Mouse (Mus musculus): ENCODE results near the gene Cd68. TPM values are rescaled to one million over a fixed set of nuclear protein-coding genes. Genes with fewer than 3 reads are reported as not detected.

The Cd68 gene
- 10 to 100 TPM; 11.8 to 14.1 TPM for total RNA-seq (2021)
- long read RNA-seq, experiment 1, transcript Cd68-201 (6 exons, 1,230 nt), result major isoform, 5 of 8 reads
- long read RNA-seq, experiment 1, partial matches to known transcripts, result 0 of 8 reads
- long read RNA-seq, experiment 1, other reads (novel, unspliced or antisense), result 0 of 8 reads
- long read RNA-seq, experiment 2, partial matches to known transcripts, result 1 of 3 reads
- long read RNA-seq, experiment 2, other reads (novel, unspliced or antisense), result 0 of 3 reads

- Histone ChIP-seq H3K4me3 (no peak within 1 kb of the TSS), H3K27ac (peak within 1 kb of the TSS; percentile 55)
- no peak for TF ChIP-seq CTCF (IDR thresholded peaks at IDR 0.05)
- DNase-seq (ENCODE audit: extremely low spot score in 1 of 2, low spot score in 2 of 2), result peak; percentile 69 to 73
- intact Hi-C loops (cut with DNase I), result loop anchor here (10.0 kb wide), 1 partner anchor 251 kb away; the partner anchor contains the start of gene Kdm6b
These were observed at the start of gene Cd68 for GRCm38 (mm10) chr11:69665961-69666664. Gene Cd68, minus strand, starts transcription at chr11:69666153.

- peak in 1 of 2 experiments; percentile 25 for DNase-seq (ENCODE audit: extremely low spot score in 1 of 2, low spot score in 2 of 2)
- H3K4me3 ChIP-seq, result no peak overlapping the region
- TF ChIP-seq CTCF (IDR thresholded peaks at IDR 0.05), result peak; percentile 57
- intact Hi-C loops (cut with DNase I), result loop anchor here (2.0 kb wide), 1 partner anchor 33 kb away; the partner anchor contains the start of gene Senp3
- H3K27ac ChIP-seq, result no peak overlapping the region
These were observed 49.5 kb upstream of the Cd68 start for GRCm38 (mm10) chr11:69715482-69715881.

GRCm38 (mm10) chr11:69714636-69715329 is 48.8 kb upstream of the Cd68 start:
- Histone ChIP-seq H3K27ac (no peak overlapping the region), H3K4me3 (no peak overlapping the region)
- no peak for DNase-seq (ENCODE audit: extremely low spot score in 1 of 2, low spot score in 2 of 2)
- TF ChIP-seq CTCF (IDR thresholded peaks at IDR 0.05), result no peak
- intact Hi-C loops (cut with DNase I), result loop anchor here (2.0 kb wide), 1 partner anchor 32 kb away; the partner anchor contains the start of gene Senp3

- DNase-seq (ENCODE audit: extremely low spot score in 1 of 2, low spot score in 2 of 2), result no peak
- Histone ChIP-seq H3K27ac (no peak overlapping the region), H3K4me3 (no peak overlapping the region)
- intact Hi-C loops (cut with DNase I), result no loop called here
- no peak for TF ChIP-seq CTCF (IDR thresholded peaks at IDR 0.05)
These were observed 47.2 kb upstream of the Cd68 start for GRCm38 (mm10) chr11:69712954-69713672.

GRCm38 (mm10) chr11:69711082-69711481 is 45.1 kb upstream of the Cd68 start:
- no peak for DNase-seq (ENCODE audit: extremely low spot score in 1 of 2, low spot score in 2 of 2)
- Histone ChIP-seq H3K4me3 (no peak overlapping the region), H3K27ac (no peak overlapping the region)
- TF ChIP-seq CTCF (IDR thresholded peaks at IDR 0.05), result no peak
- intact Hi-C loops (cut with DNase I), result no loop called here

GRCm38 (mm10) chr11:69710470-69710869 is 44.5 kb upstream of the Cd68 start:
- intact Hi-C loops (cut with DNase I), result no loop called here
- no peak for DNase-seq (ENCODE audit: extremely low spot score in 1 of 2, low spot score in 2 of 2)
- H3K4me3 ChIP-seq, result no peak overlapping the region
- no peak overlapping the region for H3K27ac ChIP-seq
- no peak for TF ChIP-seq CTCF (IDR thresholded peaks at IDR 0.05)

- DNase-seq (ENCODE audit: extremely low spot score in 1 of 2, low spot score in 2 of 2), result no peak
- no peak overlapping the region for H3K4me3 ChIP-seq
- intact Hi-C loops (cut with DNase I), result no loop called here
- TF ChIP-seq CTCF (IDR thresholded peaks at IDR 0.05), result no peak
- no peak overlapping the region for H3K27ac ChIP-seq
These were observed 43.8 kb upstream of the Cd68 start for GRCm38 (mm10) chr11:69709554-69710446.

GRCm38 (mm10) chr11:69708614-69709265 is 42.8 kb upstream of the Cd68 start:
- intact Hi-C loops (cut with DNase I), result no loop called here
- H3K4me3 ChIP-seq, result no peak overlapping the region
- no peak for DNase-seq (ENCODE audit: extremely low spot score in 1 of 2, low spot score in 2 of 2)
- TF ChIP-seq CTCF (IDR thresholded peaks at IDR 0.05), result no peak
- no peak overlapping the region for H3K27ac ChIP-seq

- DNase-seq (ENCODE audit: extremely low spot score in 1 of 2, low spot score in 2 of 2), result no peak
- no peak overlapping the region for H3K4me3 ChIP-seq
- no peak for TF ChIP-seq CTCF (IDR thresholded peaks at IDR 0.05)
- intact Hi-C loops (cut with DNase I), result no loop called here
- no peak overlapping the region for H3K27ac ChIP-seq
These were observed 42.0 kb upstream of the Cd68 start for GRCm38 (mm10) chr11:69707873-69708381.

- no peak for TF ChIP-seq CTCF (IDR thresholded peaks at IDR 0.05)
These were observed 41.5 kb upstream of the Cd68 start for GRCm38 (mm10) chr11:69707480-69707847.

More at GRCm38 (mm10) chr11:69707480-69707847, 41.5 kb upstream of the Cd68 start:
- H3K27ac ChIP-seq, result peak overlapping the region; percentile 11; the same call in 1 of the 2 replicates
- DNase-seq (ENCODE audit: extremely low spot score in 1 of 2, low spot score in 2 of 2), result no peak
- no peak overlapping the region for H3K4me3 ChIP-seq
- intact Hi-C loops (cut with DNase I), result no loop called here
